12 mouse cellular contexts compared by ENCODE assay signal in the genomic region with DNA sequence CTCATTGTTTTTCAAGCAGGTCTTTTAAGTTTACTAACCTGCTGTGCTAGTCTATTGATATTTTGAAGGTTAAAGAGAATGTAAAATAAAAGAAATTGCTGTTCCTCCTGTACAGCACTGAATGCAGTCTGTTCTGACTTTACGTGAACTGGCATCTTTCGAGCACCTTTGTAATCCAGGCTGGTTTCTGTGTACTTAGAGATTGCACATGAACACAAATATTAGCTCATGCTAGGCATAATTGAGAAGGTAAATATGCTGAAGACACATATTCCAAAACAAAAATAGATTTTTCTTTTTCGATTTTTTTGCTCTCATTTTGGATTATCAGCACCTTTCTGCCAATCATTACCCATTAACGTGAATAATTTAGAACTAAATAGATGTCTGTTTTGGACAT. TPM values are rescaled to one million over a fixed set of nuclear protein-coding genes. Genes with fewer than 3 reads are reported as not detected.
DNase-seq lines count a peak whose midpoint lies in the region; ATAC-seq and TF ChIP-seq lines count a peak whose summit lies in the region.
"Had no signal": no experiment of that assay in that cellular context is flagged by ENCODE, and none has a peak within 500 bp of the region (broad histone marks: within the 10 kb centered on the region; RNA-seq: fewer than 3 reads in every experiment).

No protein-coding gene starts in this region.

- peaks cover 19% of the 10 kb centered on the region for H3K4me1 ChIP-seq in hindbrain, embryonic 14.5 days (replicated peaks; ENCODE audit: control insufficient read depth, insufficient read depth, low read length)
- peaks cover 14% of the 10 kb centered on the region for H3K4me1 ChIP-seq in hindbrain, embryonic 16.5 days (ENCODE audit: control insufficient read depth, insufficient read depth, low read depth, low read length)
- H3K4me1 ChIP-seq in megakaryocyte, embryonic 14.5 days = peaks cover 64% of the 10 kb centered on the region
- H3K4me1 ChIP-seq in limb, embryonic 14.5 days (ENCODE audit: control insufficient read depth, insufficient read depth, low read length) = peaks cover 16% of the 10 kb centered on the region
- peaks cover 14% of the 10 kb centered on the region for H3K4me1 ChIP-seq in stomach, embryonic 16.5 days (ENCODE audit: control insufficient read depth, insufficient read depth, low read length)

- ATAC-seq in hindbrain, embryonic 14.5 days (ENCODE audit: low FRiP score) = no peak
- no peak for ATAC-seq in hindbrain, embryonic 16.5 days
- ATAC-seq in megakaryocyte, adult 5-6 weeks (ENCODE audit: poor library complexity, severe bottlenecking) = no peak
- no peak for ATAC-seq in limb, embryonic 14.5 days (ENCODE audit: low FRiP score, low read depth)
- ATAC-seq in stomach, embryonic 16.5 days (ENCODE audit: insufficient read depth, low FRiP score) = no peak

- H3K36me3 ChIP-seq in hindbrain, embryonic 14.5 days (replicated peaks; ENCODE audit: control insufficient read depth, insufficient read depth) = no peaks in the 10 kb centered on the region
- no peaks in the 10 kb centered on the region for H3K36me3 ChIP-seq in hindbrain, embryonic 16.5 days (ENCODE audit: control insufficient read depth, insufficient read depth, low read length)
- peaks cover 45% of the 10 kb centered on the region for H3K36me3 ChIP-seq in megakaryocyte, embryonic 14.5 days (replicated peaks; ENCODE audit: low read length)
- H3K36me3 ChIP-seq in limb, embryonic 14.5 days (ENCODE audit: control insufficient read depth, insufficient read depth, low read length) = 0 out of 2 replicates have a peak, but pooled peaks cover 4% of the 10 kb centered on the region
- no peaks in the 10 kb centered on the region for H3K36me3 ChIP-seq in stomach, embryonic 16.5 days (ENCODE audit: control insufficient read depth, insufficient read depth, low read length)
- H3K36me3 ChIP-seq: hindbrain, embryonic 15.5 days had no signal

- no peak overlapping the region for H3K27ac ChIP-seq in hindbrain, embryonic 14.5 days
- H3K27ac ChIP-seq in hindbrain, embryonic 16.5 days (ENCODE audit: low read depth, low read length) = no peak overlapping the region
- H3K27ac ChIP-seq in limb, embryonic 14.5 days (replicated peaks; ENCODE audit: low read depth, low read length) = no peak overlapping the region
- no peak overlapping the region for H3K27ac ChIP-seq in stomach, embryonic 16.5 days (ENCODE audit: low read length)
- H3K27ac ChIP-seq: hindbrain, embryonic 15.5 days; midbrain, embryonic 10.5 days had no signal

- H3K4me3 ChIP-seq in hindbrain, embryonic 14.5 days (replicated peaks; ENCODE audit: low read length) = no peak overlapping the region
- H3K4me3 ChIP-seq in hindbrain, embryonic 16.5 days (ENCODE audit: low read length) = no peak overlapping the region
- peak overlapping the region; percentile 94 for H3K4me3 ChIP-seq in megakaryocyte, embryonic 14.5 days (replicated peaks)
- 0 out of 2 replicates have a peak overlapping the region, but pooled peaks have one; percentile 62 for H3K4me3 ChIP-seq in limb, embryonic 14.5 days (replicated peaks; ENCODE audit: low read length)
- no peak overlapping the region for H3K4me3 ChIP-seq in stomach, embryonic 16.5 days (replicated peaks; ENCODE audit: low read length)

- 91% methylated on average over 4 of the region's 4 CpGs for WGBS in hindbrain, embryonic 14.5 days
- 91% methylated on average over 4 of the region's 4 CpGs for WGBS in hindbrain, embryonic 16.5 days
- 87% methylated on average over 4 of the region's 4 CpGs for WGBS in limb, embryonic 14.5 days
- 67% methylated on average over 4 of the region's 4 CpGs for WGBS in stomach, embryonic 16.5 days

- 0 out of 2 replicates have a peak overlapping the region, but pooled peaks have one; percentile 69 for H3K4me2 ChIP-seq in hindbrain, embryonic 14.5 days (replicated peaks)
- no peak overlapping the region for H3K4me2 ChIP-seq in hindbrain, embryonic 16.5 days (ENCODE audit: low read length)
- peak overlapping the region; percentile 54 for H3K4me2 ChIP-seq in limb, embryonic 14.5 days (replicated peaks; ENCODE audit: low read depth, low read length, severe bottlenecking)
- H3K4me2 ChIP-seq in stomach, embryonic 16.5 days (ENCODE audit: low read depth, low read length) = peak overlapping the region; percentile 84; the same call in 1 of the 2 replicates

- H3K9me3 ChIP-seq in hindbrain, embryonic 14.5 days (ENCODE audit: control insufficient read depth, low read length) = no peaks in the 10 kb centered on the region
- no peaks in the 10 kb centered on the region for H3K9me3 ChIP-seq in hindbrain, embryonic 16.5 days (ENCODE audit: control insufficient read depth, low read length)
- no peaks in the 10 kb centered on the region for H3K9me3 ChIP-seq in megakaryocyte, embryonic 14.5 days
- H3K9me3 ChIP-seq in limb, embryonic 14.5 days (ENCODE audit: control insufficient read depth, low read length) = no peaks in the 10 kb centered on the region
- no peaks in the 10 kb centered on the region for H3K9me3 ChIP-seq in stomach, embryonic 16.5 days (replicated peaks; ENCODE audit: control insufficient read depth, low read length)
- H3K9me3 ChIP-seq: hindbrain, embryonic 15.5 days; midbrain, embryonic 10.5 days had no signal

- no peak for TF ChIP-seq POLR2A in limb, embryonic 14.5 days (IDR thresholded peaks at IDR 0.05; ENCODE audit: borderline replicate concordance, extremely low read depth, insufficient read depth, insufficient read length)

- no peak for DNase-seq in hindbrain, embryonic 14.5 days (ENCODE audit: low spot score)
- DNase-seq in limb, embryonic 14.5 days (ENCODE audit: low spot score) = no peak
- DNase-seq in thymus, postnatal 0 days (ENCODE audit: low spot score) = no peak
- DNase-seq: cerebellum, postnatal 36 days; gastrocnemius, postnatal 10 days; right cerebral cortex, postnatal 25 days had no signal

- H3K9ac ChIP-seq in hindbrain, embryonic 14.5 days = no peak overlapping the region
- H3K9ac ChIP-seq in hindbrain, embryonic 16.5 days (ENCODE audit: low read depth, low read length) = no peak overlapping the region
- H3K9ac ChIP-seq in limb, embryonic 14.5 days (ENCODE audit: low read depth, low read length, severe bottlenecking) = no peak overlapping the region
- no peak overlapping the region for H3K9ac ChIP-seq in stomach, embryonic 16.5 days (ENCODE audit: low read length)

- H3K27me3 ChIP-seq in hindbrain, embryonic 14.5 days (ENCODE audit: control insufficient read depth, insufficient read depth, low read length) = no peaks in the 10 kb centered on the region
- no peaks in the 10 kb centered on the region for H3K27me3 ChIP-seq in hindbrain, embryonic 16.5 days (replicated peaks; ENCODE audit: control insufficient read depth, insufficient read depth, low read length)
- no peaks in the 10 kb centered on the region for H3K27me3 ChIP-seq in megakaryocyte, embryonic 14.5 days (replicated peaks)
- no peaks in the 10 kb centered on the region for H3K27me3 ChIP-seq in limb, embryonic 14.5 days (ENCODE audit: control insufficient read depth, insufficient read depth, low read length)
- H3K27me3 ChIP-seq in stomach, embryonic 16.5 days (ENCODE audit: control insufficient read depth, insufficient read depth, low read length) = no peaks in the 10 kb centered on the region
- H3K27me3 ChIP-seq: hindbrain, embryonic 15.5 days had no signal

RNA-seq across cellular contexts. Expression of gene Otud7b, which starts 1.8 kb away (rescaled TPM):
- 7.1 and 7.9 TPM in 2 replicates for polyA plus RNA-seq in hindbrain, embryonic 14.5 days (2014; fragmentation: Nextera tagmentation; extraction: Ambion mirVana)
- 6.5 and 8.7 TPM in 2 replicates for polyA plus RNA-seq in hindbrain, embryonic 16.5 days (2015; fragmentation: Nextera tagmentation; extraction: Ambion mirVana)
- polyA plus RNA-seq in megakaryocyte, embryonic 14.5 days (2012; ENCODE audit: insufficient read depth, low replicate concordance) = 9.2 and 12.9 TPM in 2 replicates
- 1.2 and 1.3 TPM in 2 replicates for total RNA-seq in megakaryocyte, adult 5-6 weeks (2015)
- 3.1 and 4.8 TPM in 2 replicates for total RNA-seq in megakaryocyte, adult 5-6 weeks (2017)
- 14.0 and 14.3 TPM in 2 replicates for polyA plus RNA-seq in limb, embryonic 14.5 days (2012; rRNA removed)
- polyA plus RNA-seq in limb, embryonic 14.5 days (2014; fragmentation: Nextera tagmentation; extraction: Ambion mirVana) = 20.9 and 24.7 TPM in 2 replicates
- polyA plus RNA-seq in stomach, embryonic 16.5 days (2015; fragmentation: Nextera tagmentation; extraction: Ambion mirVana) = 11.8 and 13.1 TPM in 2 replicates
- polyA plus RNA-seq in thymus, postnatal 0 days (2015; fragmentation: Nextera tagmentation; extraction: Ambion mirVana) = 12.2 and 17.7 TPM in 2 replicates

RNA-seq across cellular contexts. Expression of gene Vps45, which starts 47.9 kb away (rescaled TPM):
- 44.8 and 46.8 TPM in 2 replicates for polyA plus RNA-seq in hindbrain, embryonic 14.5 days (2014; fragmentation: Nextera tagmentation; extraction: Ambion mirVana)
- polyA plus RNA-seq in hindbrain, embryonic 16.5 days (2015; fragmentation: Nextera tagmentation; extraction: Ambion mirVana) = 58.7 and 60.8 TPM in 2 replicates
- 19.1 and 19.4 TPM in 2 replicates for polyA plus RNA-seq in megakaryocyte, embryonic 14.5 days (2012; ENCODE audit: insufficient read depth, low replicate concordance)
- 23.8 and 31.2 TPM in 2 replicates for total RNA-seq in megakaryocyte, adult 5-6 weeks (2015)
- 9.5 and 11.6 TPM in 2 replicates for total RNA-seq in megakaryocyte, adult 5-6 weeks (2017)
- 13.8 and 16.5 TPM in 2 replicates for polyA plus RNA-seq in limb, embryonic 14.5 days (2012; rRNA removed)
- 26.9 and 27.0 TPM in 2 replicates for polyA plus RNA-seq in limb, embryonic 14.5 days (2014; fragmentation: Nextera tagmentation; extraction: Ambion mirVana)
- 31.7 and 39.6 TPM in 2 replicates for polyA plus RNA-seq in stomach, embryonic 16.5 days (2015; fragmentation: Nextera tagmentation; extraction: Ambion mirVana)
- polyA plus RNA-seq in thymus, postnatal 0 days (2015; fragmentation: Nextera tagmentation; extraction: Ambion mirVana) = 58.7 and 61.6 TPM in 2 replicates

RNA-seq across cellular contexts. Expression of gene Mtmr11, which starts 55.7 kb away (rescaled TPM):
- polyA plus RNA-seq in hindbrain, embryonic 14.5 days (2014; fragmentation: Nextera tagmentation; extraction: Ambion mirVana) = 10.1 and 11.6 TPM in 2 replicates
- polyA plus RNA-seq in hindbrain, embryonic 16.5 days (2015; fragmentation: Nextera tagmentation; extraction: Ambion mirVana) = 12.7 and 13.9 TPM in 2 replicates
- polyA plus RNA-seq in megakaryocyte, embryonic 14.5 days (2012; ENCODE audit: insufficient read depth, low replicate concordance) = 0.57 TPM in 1 of 2 replicates, not detected in the other
- 0.09 TPM in 1 of 2 replicates, not detected in the other for total RNA-seq in megakaryocyte, adult 5-6 weeks (2015)
- not detected in 2 replicates for total RNA-seq in megakaryocyte, adult 5-6 weeks (2017)
- polyA plus RNA-seq in limb, embryonic 14.5 days (2012; rRNA removed) = 42.9 and 44.9 TPM in 2 replicates
- polyA plus RNA-seq in limb, embryonic 14.5 days (2014; fragmentation: Nextera tagmentation; extraction: Ambion mirVana) = 27.5 and 34.1 TPM in 2 replicates
- polyA plus RNA-seq in stomach, embryonic 16.5 days (2015; fragmentation: Nextera tagmentation; extraction: Ambion mirVana) = 19.4 and 21.2 TPM in 2 replicates
- 8.9 and 9.6 TPM in 2 replicates for polyA plus RNA-seq in thymus, postnatal 0 days (2015; fragmentation: Nextera tagmentation; extraction: Ambion mirVana)

Comparison
In these comparisons a context has a peak if more than half of its experiments do, and no peak if none do; other contexts are left out.
1. H3K4me3 ChIP-seq: peak in megakaryocyte, embryonic 14.5 days (single experiment) and limb, embryonic 14.5 days (single experiment); none in hindbrain, embryonic 14.5 days (single experiment), hindbrain, embryonic 16.5 days (single experiment) and stomach, embryonic 16.5 days (single experiment).